Mouse (Mus musculus): ENCODE measurements around the gene Napsa. TPM values are rescaled to one million over a fixed set of nuclear protein-coding genes. Genes with fewer than 3 reads are reported as not detected.

The Napsa gene
- polyA plus RNA-seq, 2 experiments from 2014 or later: 0.52 to 6.7 TPM

- no peak for ATAC-seq
Observed at GRCm38 (mm10) chr7:44630437-44630836, 58.3 kb downstream of the Napsa start.

- ATAC-seq: no peak
Observed at GRCm38 (mm10) chr7:44632676-44633075, 60.5 kb downstream of the Napsa start.

GRCm38 (mm10) chr7:44633407-44633806, 61.2 kb downstream of the Napsa start:
- ATAC-seq: no peak

Other genes starting within 250 kb of the Napsa start
- not detected for gene Syt3, start 188.3 kb upstream of the Napsa start, polyA plus RNA-seq (2017; shearing (Covaris generic))
- gene 1700008O03Rik, start 186.6 kb upstream of the Napsa start, polyA plus RNA-seq (2017; shearing (Covaris generic)): not detected
- gene Lrrc4b, start 143.4 kb upstream of the Napsa start, polyA plus RNA-seq (2017; shearing (Covaris generic)): not detected
- gene Aspdh, start 107.0 kb upstream of the Napsa start, polyA plus RNA-seq (2017; shearing (Covaris generic)): under 1 TPM in 1 of 2 experiments, not detected in 1; 0.73 TPM
- gene Josd2, start 104.4 kb upstream of the Napsa start, polyA plus RNA-seq (2017; shearing (Covaris generic)): 10 to 100 TPM; 54.9 to 76.4 TPM
- gene Emc10, start 75.9 kb upstream of the Napsa start, polyA plus RNA-seq (2017; shearing (Covaris generic)): 10 to 100 TPM; 15.2 to 16.1 TPM
- gene Fam71e1, start 75.8 kb upstream of the Napsa start, polyA plus RNA-seq (2017; shearing (Covaris generic)): 1 to 10 TPM; 3.9 to 5.4 TPM
- not detected for gene Mybpc2, start 47.7 kb upstream of the Napsa start, polyA plus RNA-seq (2017; shearing (Covaris generic))
- gene Spib, start 40.3 kb upstream of the Napsa start, polyA plus RNA-seq (2017; shearing (Covaris generic)): 1 to 10 TPM in 1 of 2 experiments, under 1 TPM in 1; 0.11 to 4.2 TPM
- 10 to 100 TPM; 18.4 to 45.5 TPM for gene Pold1, start 23.5 kb upstream of the Napsa start, polyA plus RNA-seq (2017; shearing (Covaris generic))
- gene Nr1h2, start 18.4 kb upstream of the Napsa start, polyA plus RNA-seq (2017; shearing (Covaris generic)): 10 to 100 TPM; 42.2 to 57.7 TPM
- under 1 TPM in 1 of 2 experiments, not detected in 1; 0.42 TPM for gene Kcnc3, start 18.3 kb downstream of the Napsa start, polyA plus RNA-seq (2017; shearing (Covaris generic))
- gene Myh14, start 98.5 kb downstream of the Napsa start, polyA plus RNA-seq (2017; shearing (Covaris generic)): not detected
- not detected for gene Izumo2, start 136.4 kb downstream of the Napsa start, polyA plus RNA-seq (2017; shearing (Covaris generic))
- gene Vrk3, start 176.0 kb downstream of the Napsa start, polyA plus RNA-seq (2017; shearing (Covaris generic)): 10 to 100 TPM; 79.6 to 97.6 TPM
- gene Zfp473, start 178.7 kb downstream of the Napsa start, polyA plus RNA-seq (2017; shearing (Covaris generic)): under 1 TPM; 0.16 to 0.63 TPM
- 10 to 100 TPM; 27.3 to 57.8 TPM for gene Nup62, start 243.7 kb downstream of the Napsa start, polyA plus RNA-seq (2017; shearing (Covaris generic))
- 1 to 10 TPM; 1.9 to 3.6 TPM for gene Il4i1, start 244.0 kb downstream of the Napsa start, polyA plus RNA-seq (2017; shearing (Covaris generic))
- gene Atf5, start 244.3 kb downstream of the Napsa start, polyA plus RNA-seq (2017; shearing (Covaris generic)): under 1 TPM; 0.19 to 0.35 TPM

All from CD4-positive, CD25-positive, alpha-beta regulatory T cell, adult 4 months (primary cell).